Mouse (Mus musculus) brain, embryonic 14.5 days (tissue): ENCODE measurements around the gene Gaa. TPM values are rescaled to one million over a fixed set of nuclear protein-coding genes. Genes with fewer than 3 reads are reported as not detected.
"Not testable (repeated sequence)": the region's sequence is repeated elsewhere in the genome, so short reads cannot be mapped to it uniquely, and the experiment has no call there.

Experiments
- DNase-seq: peaks from one replicate; pipeline ENCODE4 v3.0.0-alpha.2; 2011; ENCODE audit warnings: low read depth
- CTCF ChIP-seq: fragments of 200-500 bp; IDR thresholded peaks from 2 replicates; pipeline ENCODE4 v1.5.1; 2012; ENCODE audit warnings: inconsistent platforms, mild to moderate bottlenecking, moderate library complexity, borderline replicate concordance; ENCODE audit not compliant: insufficient read depth, insufficient read length; ENCODE audit errors: extremely low read depth
- POLR2A ChIP-seq: fragments of 200-500 bp; IDR thresholded peaks from 2 replicates; pipeline ENCODE4 v1.6.1; 2012; ENCODE audit warnings: mild to moderate bottlenecking, inconsistent platforms, borderline replicate concordance; ENCODE audit not compliant: poor library complexity, insufficient read depth, insufficient read length, severe bottlenecking; ENCODE audit errors: extremely low read depth
- polyA plus RNA-seq: library from polyadenylated mRNA; depleted of rRNA; stranded (reverse); fragments of >200 nt; gene quantifications from 2 replicates; pipeline ENCODE4 v1.2.3, GENCODE M21; 2012

The Gaa gene
- polyA plus RNA-seq, 1 experiment: 102 TPM

- TF ChIP-seq CTCF: no peak
- TF ChIP-seq POLR2A: no peak
- no peak for DNase-seq
These were observed 19.7 kb downstream of the Gaa start for GRCm38 (mm10) chr11:119287207-119287992.

DNA sequence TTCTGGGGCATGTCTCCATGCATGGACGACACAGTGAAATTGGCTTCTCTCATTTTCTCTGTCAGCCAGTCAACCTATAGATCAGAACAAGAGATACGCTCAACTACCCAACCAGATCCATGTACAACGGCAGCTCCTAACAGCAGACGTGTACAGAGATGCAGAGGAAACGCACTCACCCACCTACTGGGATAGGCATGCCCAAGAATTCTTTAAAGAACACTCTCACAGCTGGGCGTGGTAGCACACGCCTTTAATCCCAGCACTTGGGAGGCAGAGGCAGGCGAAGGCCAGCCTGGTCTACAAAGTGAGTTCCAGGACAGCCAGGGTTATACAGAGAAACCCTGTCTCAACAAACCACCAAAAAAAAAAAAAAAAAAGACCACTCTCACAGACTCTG lies 25.2 kb downstream of the Gaa start:
- DNase-seq: not testable (repeated sequence)

GRCm38 (mm10) chr11:119297996-119298395 lies 30.3 kb downstream of the Gaa start:
- DNase-seq: no peak
- no peak for TF ChIP-seq POLR2A
- no peak for TF ChIP-seq CTCF

DNA sequence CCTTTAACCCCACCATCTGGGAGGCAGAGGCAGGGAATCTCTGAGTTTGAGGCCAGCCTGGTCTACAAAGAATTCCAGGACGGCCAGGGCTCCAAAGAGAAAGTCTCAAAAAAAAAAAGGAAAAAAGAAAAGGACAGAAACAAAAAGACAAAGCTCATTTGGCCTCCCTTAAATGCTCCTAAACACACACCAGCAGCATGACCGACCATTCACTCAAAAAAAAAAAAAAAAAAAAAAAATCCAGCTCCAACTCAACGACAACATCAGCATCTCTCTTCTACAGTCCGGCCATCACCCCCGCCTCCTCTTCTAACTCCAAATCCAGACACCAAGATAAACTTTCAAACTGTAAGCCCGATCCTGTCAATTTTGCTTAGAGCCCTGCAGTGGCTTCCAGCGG lies 31.2 kb downstream of the Gaa start:
- TF ChIP-seq CTCF (no peak), POLR2A (no peak)
- no peak for DNase-seq

DNA sequence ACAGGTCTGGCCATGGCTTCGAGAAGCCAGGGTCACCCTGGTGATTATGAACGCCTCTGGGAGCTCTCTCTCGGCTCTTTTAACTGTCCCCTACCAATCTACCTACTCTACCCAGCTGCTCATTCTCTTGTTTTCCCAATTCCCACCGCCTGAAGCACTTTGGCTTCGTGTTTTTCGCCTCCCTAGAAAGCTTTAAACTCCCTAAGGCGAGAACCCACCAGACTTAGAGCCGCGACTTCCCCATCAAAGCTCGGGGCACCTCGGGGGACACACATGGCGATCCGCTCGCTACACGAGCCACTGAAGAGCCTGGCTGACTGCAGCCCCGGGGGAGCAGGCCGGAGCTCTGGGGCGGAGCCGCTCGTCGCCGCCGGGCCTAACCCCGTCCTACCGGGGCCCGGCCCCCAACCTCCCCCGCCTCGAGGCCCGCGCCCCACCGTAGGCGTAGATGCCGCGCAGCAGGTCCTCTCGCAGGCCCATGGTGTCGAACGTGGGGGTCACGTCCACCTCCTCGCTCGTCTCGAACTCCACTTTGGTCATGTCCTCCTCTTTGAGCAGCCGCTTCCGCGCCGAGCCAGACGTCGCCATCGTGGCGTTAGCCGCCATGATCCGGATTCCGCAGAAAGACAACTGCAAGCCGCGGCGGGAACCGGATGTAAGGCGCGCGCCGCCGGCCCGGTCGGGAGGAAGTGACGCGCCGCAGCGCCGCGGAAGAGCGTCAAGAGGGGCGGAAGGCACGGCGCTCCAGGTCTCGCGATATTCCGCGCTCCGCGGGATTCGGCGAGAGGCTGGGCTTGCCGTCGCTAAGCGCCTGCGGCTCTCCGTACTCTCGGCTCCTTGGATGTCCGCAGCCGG lies 31.9 kb downstream of the Gaa start, which contains the start of gene Eif4a3:
Gene Eif4a3, minus strand, starts transcription at position 699 of the 855 bp plus-strand sequence.
- peak; percentile 99 for DNase-seq
- peak; percentile 68; the same call in 1 of the 2 replicates for TF ChIP-seq POLR2A
- no peak for TF ChIP-seq CTCF

GRCm38 (mm10) chr11:119300246-119300935 lies 32.7 kb downstream of the Gaa start:
- TF ChIP-seq CTCF: no peak
- no peak for TF ChIP-seq POLR2A
- DNase-seq: no peak

DNA sequence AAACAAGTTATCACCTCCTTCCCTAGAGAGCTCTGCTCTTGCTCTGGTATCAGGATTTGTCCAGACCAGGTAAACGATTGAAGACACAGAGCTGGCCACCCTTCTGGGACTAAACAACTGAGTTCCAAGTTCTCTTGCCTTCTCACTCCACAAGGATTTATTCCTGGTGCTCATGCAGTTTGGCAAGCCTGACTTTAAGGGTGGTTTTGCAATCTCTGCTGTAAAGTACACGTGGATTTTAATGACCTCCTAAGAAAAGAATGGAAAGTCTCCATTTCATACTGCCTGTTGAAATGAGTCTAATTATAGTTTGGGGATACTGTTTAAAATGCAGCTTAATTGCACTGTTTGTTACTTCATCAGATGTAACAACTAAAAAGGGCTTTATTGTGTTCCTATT lies 33.3 kb downstream of the Gaa start:
- no peak for DNase-seq
- TF ChIP-seq POLR2A (no peak), CTCF (no peak)

GRCm38 (mm10) chr11:119304904-119305712 lies 37.4 kb downstream of the Gaa start:
- DNase-seq: peak; percentile 74
- TF ChIP-seq POLR2A (no peak), CTCF (peak; percentile 73; the same call in 1 of the 2 replicates)

- TF ChIP-seq POLR2A (no peak), CTCF (no peak)
- no peak for DNase-seq
These were observed 39.3 kb downstream of the Gaa start for GRCm38 (mm10) chr11:119306762-119307657.

- TF ChIP-seq POLR2A (no peak), CTCF (no peak)
These were observed 39.9 kb downstream of the Gaa start, which contains the start of gene Card14 for GRCm38 (mm10) chr11:119307658-119307867. Card14 (plus strand) TSS chr11:119307768.

GRCm38 (mm10) chr11:119307916-119308315 lies 40.2 kb downstream of the Gaa start:
- no peak for DNase-seq
- no peak for TF ChIP-seq CTCF
- no peak for TF ChIP-seq POLR2A

More at GRCm38 (mm10) chr11:119307658-119307867, 39.9 kb downstream of the Gaa start, which contains the start of gene Card14:
- DNase-seq: no peak

GRCm38 (mm10) chr11:119310621-119311020 lies 42.9 kb downstream of the Gaa start:
- no peak for DNase-seq
- TF ChIP-seq CTCF (no peak), POLR2A (no peak)
